Mouse (Mus musculus) hindbrain, embryonic 13.5 days (tissue): ENCODE results near the gene Epha8. TPM values are rescaled to one million over a fixed set of nuclear protein-coding genes. Genes with fewer than 3 reads are reported as not detected.
A peak's percentile ranks its signal among the peaks of the same experiment; 100 is the strongest.

Source experiments
- ATAC-seq: fragments of 200-750 bp; cut with Nextera tagmentation; 2 replicates; pipeline ENCODE4 v1.8.0; 2017; ENCODE audit warnings: moderate TSS enrichment; ENCODE audit not compliant: low FRiP score
- H3K27ac ChIP-seq: fragments of 300-500 bp; sonication (generic); 2 replicates; pipeline ENCODE4 v1.5.1; 2015; ENCODE audit warnings: inconsistent platforms, mild to moderate bottlenecking, moderate library complexity
- H3K27me3 ChIP-seq: fragments of 300-500 bp; sonication (generic); 2 replicates; pipeline ENCODE4 v1.6.1; 2015; ENCODE audit warnings: mild to moderate bottlenecking, inconsistent platforms
- H3K36me3 ChIP-seq: fragments of 300-500 bp; sonication (generic); 2 replicates; pipeline ENCODE4 v1.6.1; 2015; ENCODE audit warnings: mild to moderate bottlenecking, inconsistent platforms
- H3K4me1 ChIP-seq: fragments of 300-500 bp; sonication (generic); replicated peaks from 2 replicates; pipeline ENCODE4 v1.6.1; 2015; ENCODE audit warnings: inconsistent platforms
- H3K4me2 ChIP-seq: fragments of 300-500 bp; sonication (generic); 2 replicates; pipeline ENCODE4 v1.6.1; 2015; ENCODE audit warnings: inconsistent platforms, mild to moderate bottlenecking, moderate library complexity
- H3K4me3 ChIP-seq: fragments of 300-500 bp; sonication (generic); 2 replicates; pipeline ENCODE4 v1.5.1; 2015; ENCODE audit warnings: mild to moderate bottlenecking, inconsistent platforms
- H3K9ac ChIP-seq: fragments of 300-500 bp; sonication (generic); 2 replicates; pipeline ENCODE4 v1.6.1; 2015; ENCODE audit warnings: mild to moderate bottlenecking, inconsistent platforms
- H3K9me3 ChIP-seq: fragments of 300-500 bp; sonication (generic); 2 replicates; pipeline ENCODE4 v1.6.1; 2016; ENCODE audit warnings: inconsistent platforms
- WGBS: fragments of 180-500 bp; shearing (Covaris S2); methylation state at CpG from one replicate; pipeline ENCODE4 v1.1.7; 2015; 5-methylcytosine and 5-hydroxymethylcytosine counted together
- polyA plus RNA-seq: library from polyadenylated mRNA; unstranded; fragments of >200 nt; fragmentation: Nextera tagmentation; extraction: Ambion mirVana; gene quantifications from 2 replicates; pipeline ENCODE4 v1.2.1, GENCODE M21; 2015

Gene Epha8
- polyA plus RNA-seq, 1 experiment from 2014 or later = 6.1 TPM

GRCm38 (mm10) chr4:136917165-136917524, 39.5 kb downstream of the Epha8 start:
- H3K4me3 ChIP-seq = no peak overlapping the region
- H3K36me3 ChIP-seq = no peaks in the 10 kb centered on the region
- H3K27me3 ChIP-seq = peaks cover 37% of the 10 kb centered on the region; the same call in 1 of the 2 replicates
- H3K27ac ChIP-seq = peak overlapping the region; percentile 70; the same call in 1 of the 2 replicates
- H3K9ac ChIP-seq = peak overlapping the region; percentile 43
- H3K4me1 ChIP-seq = peaks cover 30% of the 10 kb centered on the region
- H3K9me3 ChIP-seq = no peaks in the 10 kb centered on the region
- WGBS = 30% methylated on average over 7 of the region's 7 CpGs
- no peak overlapping the region for H3K4me2 ChIP-seq
- ATAC-seq = 0 out of 2 replicates have a peak, but pooled peaks have one; percentile 23

DNA sequence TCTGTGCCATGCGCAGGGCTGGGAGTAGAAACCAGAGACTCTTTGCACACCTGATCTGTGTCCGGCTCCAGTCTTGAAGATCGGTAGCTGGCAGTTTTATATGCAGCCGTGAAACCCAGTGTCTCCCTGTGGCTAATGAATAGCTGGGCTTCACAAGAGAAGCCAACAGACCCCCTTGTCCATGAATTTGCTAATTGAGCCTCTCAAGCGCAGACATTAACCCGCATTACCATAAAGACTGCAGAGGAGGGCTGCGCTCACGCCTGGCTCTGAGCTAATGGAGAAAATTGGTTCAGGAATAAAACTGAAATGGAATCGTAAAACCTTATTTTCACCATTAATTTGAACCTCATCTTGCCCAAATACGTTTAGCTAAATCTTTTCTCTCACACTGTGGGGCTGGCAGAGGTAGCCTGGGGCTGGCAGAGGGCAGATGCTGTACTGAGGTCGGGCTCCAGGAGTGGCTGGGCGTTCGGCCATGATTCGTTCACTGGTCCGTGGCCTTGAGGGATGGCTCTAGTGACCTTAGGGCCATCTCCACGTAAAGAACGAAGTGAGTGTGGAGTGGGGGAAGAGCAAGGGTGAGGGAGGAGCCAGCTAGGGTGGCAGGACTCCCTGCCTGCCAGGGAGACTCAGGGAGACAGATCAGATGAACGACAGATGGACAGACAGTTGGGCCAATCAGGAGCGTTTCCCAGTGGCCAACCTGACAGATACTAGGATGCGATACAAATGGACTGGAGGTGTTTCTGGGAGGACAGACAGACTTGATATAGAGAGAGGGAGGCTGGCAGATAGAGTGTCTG, 40.1 kb downstream of the Epha8 start:
- H3K9me3 ChIP-seq = no peaks in the 10 kb centered on the region
- no peaks in the 10 kb centered on the region for H3K36me3 ChIP-seq
- no peak overlapping the region for H3K4me2 ChIP-seq
- peaks cover 33% of the 10 kb centered on the region for H3K4me1 ChIP-seq
- 44% methylated on average over 20 of the region's 20 CpGs for WGBS
- peak overlapping the region; percentile 70 for H3K27ac ChIP-seq
- no peak for ATAC-seq
- peak overlapping the region; percentile 43 for H3K9ac ChIP-seq
- H3K27me3 ChIP-seq = peaks cover 37% of the 10 kb centered on the region; the same call in 1 of the 2 replicates
- H3K4me3 ChIP-seq = no peak overlapping the region

GRCm38 (mm10) chr4:136912841-136913240, 43.8 kb downstream of the Epha8 start:
- Histone ChIP-seq H3K4me3 (no peak overlapping the region), H3K4me1 (peaks cover 41% of the 10 kb centered on the region), H3K9ac (no peak overlapping the region), H3K9me3 (no peaks in the 10 kb centered on the region), H3K27ac (peak overlapping the region; percentile 53; the same call in 1 of the 2 replicates), H3K4me2 (no peak overlapping the region), H3K36me3 (no peaks in the 10 kb centered on the region), H3K27me3 (peaks cover 39% of the 10 kb centered on the region)
- no peak for ATAC-seq
- WGBS = 10% methylated on average over 9 of the region's 9 CpGs

GRCm38 (mm10) chr4:136911804-136912203, 44.8 kb downstream of the Epha8 start:
- peaks cover 32% of the 10 kb centered on the region for H3K4me1 ChIP-seq
- WGBS = 37% methylated on average over 9 of the region's 9 CpGs
- no peak overlapping the region for H3K4me3 ChIP-seq
- peak overlapping the region; percentile 25; the same call in 1 of the 2 replicates for H3K27ac ChIP-seq
- ATAC-seq = no peak
- 0 out of 2 replicates have a peak overlapping the region, but pooled peaks have one; percentile 46 for H3K9ac ChIP-seq
- peaks cover 43% of the 10 kb centered on the region for H3K27me3 ChIP-seq
- peak overlapping the region; percentile 42 for H3K4me2 ChIP-seq
- H3K9me3 ChIP-seq = no peaks in the 10 kb centered on the region
- H3K36me3 ChIP-seq = no peaks in the 10 kb centered on the region

DNA sequence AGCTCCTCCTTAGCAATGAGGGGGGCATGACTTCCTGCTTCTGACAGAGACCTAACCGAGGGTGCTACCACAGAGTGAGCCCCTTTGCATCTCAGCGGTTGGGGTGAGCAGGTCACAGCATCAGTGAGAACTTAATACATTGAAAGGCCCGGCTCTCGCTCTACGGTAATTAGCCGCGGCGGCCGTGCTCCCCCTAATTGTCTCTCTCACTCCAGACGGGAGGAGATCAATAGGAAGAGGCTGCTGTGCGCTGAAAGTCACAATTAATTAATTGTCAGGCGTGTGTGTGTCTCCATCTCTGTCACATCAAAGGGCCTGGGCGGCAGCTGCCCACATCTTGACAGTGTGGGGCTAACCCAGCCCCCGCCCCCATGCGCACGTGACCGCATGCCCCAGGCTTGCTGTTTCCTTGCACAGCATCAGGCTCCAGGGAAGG, 45.4 kb downstream of the Epha8 start:
- H3K4me1 ChIP-seq = peaks cover 27% of the 10 kb centered on the region
- H3K4me2 ChIP-seq = peak overlapping the region; percentile 42
- ATAC-seq = peak; percentile 48; the same call in 1 of the 2 replicates
- peaks cover 49% of the 10 kb centered on the region for H3K27me3 ChIP-seq
- 0 out of 2 replicates have a peak overlapping the region, but pooled peaks have one; percentile 46 for H3K9ac ChIP-seq
- no peaks in the 10 kb centered on the region for H3K36me3 ChIP-seq
- H3K4me3 ChIP-seq = 0 out of 2 replicates have a peak overlapping the region, but pooled peaks have one; percentile 4
- peak overlapping the region; percentile 25 for H3K27ac ChIP-seq
- WGBS = under 1% methylated on average over 17 of the region's 17 CpGs
- no peaks in the 10 kb centered on the region for H3K9me3 ChIP-seq

GRCm38 (mm10) chr4:136907809-136908208, 48.8 kb downstream of the Epha8 start:
- peaks cover 75% of the 10 kb centered on the region for H3K27me3 ChIP-seq

GRCm38 (mm10) chr4:136907033-136907432, 49.6 kb downstream of the Epha8 start:
- Histone ChIP-seq H3K27ac (no peak overlapping the region), H3K27me3 (peaks cover 76% of the 10 kb centered on the region), H3K4me2 (no peak overlapping the region), H3K9me3 (no peaks in the 10 kb centered on the region), H3K36me3 (no peaks in the 10 kb centered on the region), H3K4me1 (peaks cover 26% of the 10 kb centered on the region), H3K9ac (no peak overlapping the region), H3K4me3 (no peak overlapping the region)
- 12% methylated on average over 7 of the region's 7 CpGs for WGBS
- ATAC-seq = no peak

More at GRCm38 (mm10) chr4:136907809-136908208, 48.8 kb downstream of the Epha8 start:
- Histone ChIP-seq H3K9me3 (no peaks in the 10 kb centered on the region), H3K36me3 (no peaks in the 10 kb centered on the region), H3K27ac (no peak overlapping the region), H3K4me3 (no peak overlapping the region), H3K4me1 (peaks cover 34% of the 10 kb centered on the region), H3K9ac (no peak overlapping the region), H3K4me2 (no peak overlapping the region)
- no peak for ATAC-seq

GRCm38 (mm10) chr4:136904767-136905539, 51.7 kb downstream of the Epha8 start:
- Histone ChIP-seq H3K4me2 (peak overlapping the region; percentile 34), H3K27me3 (peaks cover 73% of the 10 kb centered on the region), H3K9me3 (no peaks in the 10 kb centered on the region), H3K27ac (no peak overlapping the region), H3K4me1 (peaks cover 12% of the 10 kb centered on the region), H3K4me3 (no peak overlapping the region), H3K36me3 (no peaks in the 10 kb centered on the region), H3K9ac (no peak overlapping the region)
- WGBS = 2% methylated on average over 23 of the region's 23 CpGs
- peak; percentile 57 for ATAC-seq

DNA sequence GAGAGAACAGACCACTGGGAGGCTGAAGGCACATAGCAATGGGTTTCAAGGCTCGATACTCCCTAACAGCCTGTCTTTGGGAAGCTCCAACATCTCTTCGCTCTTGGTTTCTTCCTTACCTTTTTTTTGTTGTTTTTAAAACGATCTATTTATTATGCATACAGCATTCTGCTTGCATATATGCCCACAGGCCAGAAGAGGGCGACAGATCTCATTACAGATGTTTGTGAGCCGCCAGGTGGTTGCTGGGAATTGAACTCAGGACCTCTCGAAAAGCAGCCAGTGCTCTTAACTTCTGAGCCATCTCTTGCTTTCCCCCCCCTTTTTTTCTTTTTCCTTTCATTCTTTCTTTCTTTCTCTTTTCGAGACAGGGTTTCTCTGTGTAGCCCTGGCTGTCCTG, 57.5 kb downstream of the Epha8 start:
- Histone ChIP-seq H3K27ac (no peak overlapping the region), H3K4me2 (no peak overlapping the region), H3K27me3 (peaks cover 72% of the 10 kb centered on the region), H3K9me3 (no peaks in the 10 kb centered on the region), H3K4me3 (no peak overlapping the region), H3K36me3 (no peaks in the 10 kb centered on the region), H3K9ac (no peak overlapping the region), H3K4me1 (peaks cover 9% of the 10 kb centered on the region)
- 62% methylated on average over 7 of the region's 7 CpGs for WGBS
- ATAC-seq = no peak

DNA sequence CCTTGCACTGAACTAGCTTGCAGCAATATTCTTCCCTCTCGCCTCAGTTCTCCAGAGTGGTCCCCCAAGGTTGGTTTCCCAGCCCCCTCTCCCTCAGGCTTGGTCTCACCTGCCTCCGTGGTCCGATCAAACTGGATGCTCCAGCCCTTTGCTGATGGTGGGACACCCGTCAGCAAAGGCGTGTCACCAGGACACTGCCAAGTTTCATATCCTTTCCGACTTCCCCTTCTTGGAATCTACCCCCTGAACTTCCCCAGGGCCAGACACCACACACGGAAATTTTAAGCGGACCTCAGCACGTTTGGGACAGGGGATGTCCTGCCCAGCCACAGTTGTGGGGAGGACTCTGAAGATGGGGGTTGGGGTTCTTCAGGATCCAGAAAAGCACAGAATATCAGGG, 58.0 kb downstream of the Epha8 start, which contains the start of gene C1qa:
C1qa (minus strand) TSS at position 167 of the 400 bp plus-strand sequence.
- H3K4me3 ChIP-seq = no peak within 1 kb of the TSS
- H3K4me1 ChIP-seq = peaks cover 9% of the 10 kb centered on the region
- no peaks in the 10 kb centered on the region for H3K36me3 ChIP-seq
- no peak within 1 kb of the TSS for H3K4me2 ChIP-seq
- peaks cover 67% of the 10 kb centered on the region for H3K27me3 ChIP-seq
- H3K9ac ChIP-seq = no peak within 1 kb of the TSS
- no peak within 1 kb of the TSS for H3K27ac ChIP-seq
- H3K9me3 ChIP-seq = no peaks in the 10 kb centered on the region
- WGBS = 78% methylated on average over 9 of the region's 9 CpGs
- ATAC-seq = no peak

DNA sequence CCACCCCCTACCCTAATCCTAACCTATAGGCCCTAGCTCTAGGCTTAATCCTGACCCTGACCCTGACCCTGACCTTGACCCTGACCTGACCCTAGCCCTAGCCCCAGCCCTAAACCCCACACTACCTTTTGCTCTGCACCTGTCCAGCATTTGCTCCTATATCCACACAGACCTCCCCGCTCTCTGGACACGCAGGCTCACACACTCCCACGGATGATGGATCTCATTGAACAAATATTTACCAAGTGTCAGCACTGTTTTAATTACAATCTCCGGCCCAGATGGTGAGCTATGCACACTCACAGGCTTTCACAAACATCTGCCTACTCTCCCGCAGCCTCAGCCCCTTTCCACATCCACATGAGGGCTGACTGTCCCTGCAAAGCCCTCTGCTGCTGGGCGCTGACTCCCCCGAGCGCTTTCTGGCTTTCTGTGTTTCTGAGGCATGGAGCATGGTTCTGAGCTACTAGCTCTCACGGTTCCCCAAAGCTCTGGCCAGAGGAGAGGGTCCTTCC, 58.5 kb downstream of the Epha8 start:
- Histone ChIP-seq H3K27me3 (peaks cover 65% of the 10 kb centered on the region), H3K4me1 (peaks cover 9% of the 10 kb centered on the region), H3K9me3 (no peaks in the 10 kb centered on the region), H3K27ac (no peak overlapping the region), H3K4me3 (no peak overlapping the region), H3K36me3 (no peaks in the 10 kb centered on the region), H3K9ac (no peak overlapping the region), H3K4me2 (no peak overlapping the region)
- no peak for ATAC-seq
- 67% methylated on average over 9 of the region's 9 CpGs for WGBS

GRCm38 (mm10) chr4:136896461-136896860, 60.2 kb downstream of the Epha8 start:
- no peak overlapping the region for H3K27ac ChIP-seq
- peaks cover 68% of the 10 kb centered on the region for H3K27me3 ChIP-seq
- ATAC-seq = no peak
- H3K4me1 ChIP-seq = peaks cover 9% of the 10 kb centered on the region
- 0 out of 2 replicates have a peak overlapping the region, but pooled peaks have one; percentile 20 for H3K9ac ChIP-seq
- no peaks in the 10 kb centered on the region for H3K9me3 ChIP-seq
- H3K4me3 ChIP-seq = no peak overlapping the region
- 36% methylated on average over 10 of the region's 10 CpGs for WGBS
- H3K36me3 ChIP-seq = no peaks in the 10 kb centered on the region
- no peak overlapping the region for H3K4me2 ChIP-seq
